Mouse (Mus musculus) thymus, adult 2 months (tissue): ENCODE measurements around the gene Amigo1. TPM values are rescaled to one million over a fixed set of nuclear protein-coding genes. Genes with fewer than 3 reads are reported as not detected.

Experiments
- DNase-seq: peaks from one replicate; pipeline ENCODE4 v3.0.0; 2021
- H3K27ac ChIP-seq: fragments of 200-500 bp; 2 replicates; pipeline ENCODE4 v1.5.1; 2012; ENCODE audit warnings: low read length, control low read depth; ENCODE audit not compliant: control insufficient read depth, insufficient read depth
- H3K27me3 ChIP-seq: fragments of 200-500 bp; 2 replicates; pipeline ENCODE4 v1.6.1; 2012; ENCODE audit warnings: mild to moderate bottlenecking, low read length, moderate library complexity, mixed read lengths; ENCODE audit not compliant: control insufficient read depth, insufficient read depth
- H3K36me3 ChIP-seq: fragments of 200-500 bp; 2 replicates; pipeline ENCODE4 v1.6.1; 2012; ENCODE audit warnings: mild to moderate bottlenecking, low read length, moderate library complexity; ENCODE audit not compliant: control insufficient read depth, insufficient read depth
- H3K4me1 ChIP-seq: fragments of 200-500 bp; replicated peaks from 2 replicates; pipeline ENCODE4 v1.6.1; 2012; ENCODE audit warnings: low read length; ENCODE audit not compliant: control insufficient read depth, insufficient read depth
- H3K4me3 ChIP-seq: fragments of 200-500 bp; 2 replicates; pipeline ENCODE4 v1.5.1; 2012; ENCODE audit warnings: mild to moderate bottlenecking, low read length, control low read depth, moderate library complexity; ENCODE audit not compliant: control insufficient read depth, insufficient read depth
- CTCF ChIP-seq: fragments of 200-500 bp; IDR thresholded peaks from 2 replicates; pipeline ENCODE4 v1.5.1; 2012; ENCODE audit warnings: mild to moderate bottlenecking, control low read depth, low read length, moderate library complexity, borderline replicate concordance; ENCODE audit not compliant: control insufficient read depth, poor library complexity, insufficient read depth; ENCODE audit errors: extremely low read depth
- POLR2A ChIP-seq: fragments of 200-500 bp; IDR thresholded peaks from 2 replicates; pipeline ENCODE4 v1.6.1; 2012; ENCODE audit warnings: mild to moderate bottlenecking, low read length, control low read depth, moderate library complexity; ENCODE audit not compliant: control insufficient read depth, poor library complexity, insufficient read depth; ENCODE audit errors: extremely low read depth
- WGBS: fragments of 180-500 bp; shearing (Covaris S2); methylation state at CpG from one replicate; pipeline ENCODE4 v1.1.7; 2018; 5-methylcytosine and 5-hydroxymethylcytosine counted together
- polyA plus RNA-seq: library from polyadenylated mRNA; depleted of rRNA; stranded (reverse); fragments of >200 nt; gene quantifications from 2 replicates; pipeline ENCODE4 v1.2.3, GENCODE M21; 2012; rRNA removed

The Amigo1 gene
- polyA plus RNA-seq, result 10.8 and 11.2 TPM in 2 replicates

GRCm38 (mm10) chr3:108186098-108187047, at the start of gene Amigo1:
Amigo1 (plus strand) TSS chr3:108186335.
- peak within 1 kb of the TSS; percentile 65 for H3K4me3 ChIP-seq
- 9% methylated on average over 92 of the region's 100 CpGs for WGBS
- no peaks in the 10 kb centered on the region; the same call in 1 of the 2 replicates for H3K27me3 ChIP-seq

GRCm38 (mm10) chr3:108139113-108139512, 47.0 kb upstream of the Amigo1 start:
- WGBS, result 67% methylated on average over 1 of the region's 1 CpGs
- peaks cover 7% of the 10 kb centered on the region; the same call in 1 of the 2 replicates for H3K36me3 ChIP-seq

More at GRCm38 (mm10) chr3:108186098-108187047, at the start of gene Amigo1:
- H3K4me1 ChIP-seq, result peaks cover 10% of the 10 kb centered on the region
- TF ChIP-seq CTCF (no peak), POLR2A (no peak)
- H3K36me3 ChIP-seq, result no peaks in the 10 kb centered on the region
- DNase-seq, result peak; percentile 54
- H3K27ac ChIP-seq, result no peak within 1 kb of the TSS

GRCm38 (mm10) chr3:108140786-108141185, 45.3 kb upstream of the Amigo1 start:
- DNase-seq, result no peak
- TF ChIP-seq CTCF (no peak), POLR2A (no peak)
- Histone ChIP-seq H3K36me3 (peaks cover 7% of the 10 kb centered on the region; the same call in 1 of the 2 replicates), H3K27me3 (no peaks in the 10 kb centered on the region), H3K4me1 (peaks cover 16% of the 10 kb centered on the region), H3K27ac (peak overlapping the region; percentile 70; the same call in 1 of the 2 replicates), H3K4me3 (no peak overlapping the region)
- 7% methylated on average over 4 of the region's 4 CpGs for WGBS

More at GRCm38 (mm10) chr3:108139113-108139512, 47.0 kb upstream of the Amigo1 start:
- no peak for TF ChIP-seq POLR2A
- no peak for TF ChIP-seq CTCF
- DNase-seq, result no peak
- peaks cover 17% of the 10 kb centered on the region for H3K4me1 ChIP-seq
- H3K27me3 ChIP-seq, result no peaks in the 10 kb centered on the region
- no peak overlapping the region for H3K4me3 ChIP-seq
- no peak overlapping the region for H3K27ac ChIP-seq

GRCm38 (mm10) chr3:108145534-108146445, 40.3 kb upstream of the Amigo1 start, which contains the start of gene Gnai3:
Gnai3 (minus strand) TSS chr3:108146146.
- WGBS, result under 1% methylated on average over 63 of the region's 63 CpGs
- H3K4me1 ChIP-seq, result peaks cover 9% of the 10 kb centered on the region
- TF ChIP-seq POLR2A, result peak; percentile 89
- TF ChIP-seq CTCF, result peak; percentile 56; the same call in 1 of the 2 replicates

GRCm38 (mm10) chr3:108146671-108147070, 39.5 kb upstream of the Amigo1 start:
- no peak for DNase-seq
- Histone ChIP-seq H3K27me3 (no peaks in the 10 kb centered on the region), H3K4me3 (no peak overlapping the region), H3K4me1 (peaks cover 4% of the 10 kb centered on the region), H3K27ac (no peak overlapping the region), H3K36me3 (no peaks in the 10 kb centered on the region)
- TF ChIP-seq CTCF, result no peak
- no peak for TF ChIP-seq POLR2A
- 39% methylated on average over 5 of the region's 5 CpGs for WGBS

More at GRCm38 (mm10) chr3:108145534-108146445, 40.3 kb upstream of the Amigo1 start, which contains the start of gene Gnai3:
- Histone ChIP-seq H3K27ac (peak within 1 kb of the TSS; percentile 43), H3K4me3 (peak within 1 kb of the TSS; percentile 88), H3K27me3 (no peaks in the 10 kb centered on the region), H3K36me3 (no peaks in the 10 kb centered on the region)
- DNase-seq, result peak; percentile 91
